Mouse (Mus musculus) limb, embryonic 14.5 days (tissue): ENCODE measurements around the gene Lrrc75a. TPM values are rescaled to one million over a fixed set of nuclear protein-coding genes. Genes with fewer than 3 reads are reported as not detected.

ENCODE experiments used
- ATAC-seq: fragments of 200-750 bp; cut with Nextera tagmentation; 2 replicates; pipeline ENCODE4 v1.8.0; 2017; ENCODE audit warnings: low read depth, moderate number of reproducible peaks, moderate TSS enrichment; ENCODE audit not compliant: low FRiP score
- DNase-seq: peaks from one replicate; pipeline ENCODE4 v3.0.0-alpha.2; 2015; ENCODE audit warnings: low spot score
- H3K27ac ChIP-seq: fragments of 300-500 bp; sonication (generic); replicated peaks from 2 replicates; pipeline ENCODE4 v1.5.1; 2014; ENCODE audit warnings: low read depth, mild to moderate bottlenecking, low read length, moderate library complexity, mixed read lengths
- H3K27me3 ChIP-seq: fragments of 300-500 bp; sonication (generic); 2 replicates; pipeline ENCODE4 v1.6.1; 2014; ENCODE audit warnings: low read length, mixed read lengths; ENCODE audit not compliant: control insufficient read depth, insufficient read depth
- H3K36me3 ChIP-seq: fragments of 300-500 bp; sonication (generic); 2 replicates; pipeline ENCODE4 v1.6.1; 2014; ENCODE audit warnings: mild to moderate bottlenecking, low read length, moderate library complexity, mixed read lengths; ENCODE audit not compliant: control insufficient read depth, insufficient read depth
- H3K4me1 ChIP-seq: fragments of 300-500 bp; sonication (generic); 2 replicates; pipeline ENCODE4 v1.6.1; 2014; ENCODE audit warnings: antibody characterized with exemption, low read length, mixed read lengths; ENCODE audit not compliant: control insufficient read depth, insufficient read depth
- H3K4me2 ChIP-seq: fragments of 300-500 bp; sonication (generic); replicated peaks from 2 replicates; pipeline ENCODE4 v1.6.1; 2014; ENCODE audit warnings: low read depth, mild to moderate bottlenecking, low read length, moderate library complexity; ENCODE audit not compliant: severe bottlenecking
- H3K4me3 ChIP-seq: fragments of 300-500 bp; sonication (generic); replicated peaks from 2 replicates; pipeline ENCODE4 v1.5.1; 2014; ENCODE audit warnings: low read length
- H3K9ac ChIP-seq: fragments of 300-500 bp; sonication (generic); 2 replicates; pipeline ENCODE4 v1.6.1; 2014; ENCODE audit warnings: mild to moderate bottlenecking, low read depth, low read length, moderate library complexity; ENCODE audit not compliant: severe bottlenecking
- H3K9me3 ChIP-seq: fragments of 300-500 bp; sonication (generic); 2 replicates; pipeline ENCODE4 v1.6.1; 2016; ENCODE audit warnings: low read length; ENCODE audit not compliant: control insufficient read depth
- POLR2A ChIP-seq: fragments of 200-500 bp; IDR thresholded peaks from 2 replicates; pipeline ENCODE4 v1.8.0; 2012; ENCODE audit warnings: inconsistent platforms, mild to moderate bottlenecking, moderate library complexity, borderline replicate concordance; ENCODE audit not compliant: insufficient read depth, insufficient read length; ENCODE audit errors: extremely low read depth
- WGBS: fragments of 180-500 bp; shearing (Covaris S2); extraction: QIAGEN DNeasy Blood & Tissue Kit; methylation state at CpG from one replicate; pipeline ENCODE4 v1.1.7; 2014; 5-methylcytosine and 5-hydroxymethylcytosine counted together
- polyA plus RNA-seq, 2 experiments: library from polyadenylated mRNA; depleted of rRNA in 1 of 2; stranded (reverse) in 1 of 2; unstranded in 1 of 2; fragments of >200 nt; fragmentation: Nextera tagmentation in 1 of 2; extraction: Ambion mirVana in 1 of 2; gene quantifications; 2 replicates each; pipeline versions ENCODE4 v1.2.1 to v1.2.3; 2012 to 2014

Lrrc75a gene
- polyA plus RNA-seq, 2 experiments = 13.7 to 19.2 TPM

GRCm38 (mm10) chr11:62587034-62587433 is 61.3 kb downstream of the Lrrc75a start:
- H3K36me3 ChIP-seq = no peaks in the 10 kb centered on the region
- ATAC-seq (no peak), DNase-seq (no peak)
- WGBS = 87% methylated on average over 5 of the region's 5 CpGs
- no peak overlapping the region for H3K4me3 ChIP-seq
- no peak overlapping the region for H3K4me2 ChIP-seq
- no peak overlapping the region for H3K27ac ChIP-seq
- no peaks in the 10 kb centered on the region for H3K9me3 ChIP-seq
- H3K27me3 ChIP-seq = no peaks in the 10 kb centered on the region
- TF ChIP-seq POLR2A = no peak
- H3K9ac ChIP-seq = no peak overlapping the region
- H3K4me1 ChIP-seq = no peaks in the 10 kb centered on the region

GRCm38 (mm10) chr11:62584671-62585206 is 63.6 kb downstream of the Lrrc75a start:
- H3K4me1 ChIP-seq = no peaks in the 10 kb centered on the region
- no peak for TF ChIP-seq POLR2A
- H3K4me3 ChIP-seq = no peak overlapping the region
- ATAC-seq (no peak), DNase-seq (no peak)
- H3K9me3 ChIP-seq = no peaks in the 10 kb centered on the region
- 86% methylated on average over 9 of the region's 9 CpGs for WGBS
- H3K27me3 ChIP-seq = no peaks in the 10 kb centered on the region
- no peak overlapping the region for H3K9ac ChIP-seq
- no peak overlapping the region for H3K4me2 ChIP-seq
- H3K36me3 ChIP-seq = no peaks in the 10 kb centered on the region
- no peak overlapping the region for H3K27ac ChIP-seq

- ATAC-seq = no peak
- Histone ChIP-seq H3K27me3 (no peaks in the 10 kb centered on the region), H3K4me1 (no peaks in the 10 kb centered on the region), H3K4me2 (no peak overlapping the region), H3K27ac (no peak overlapping the region), H3K36me3 (no peaks in the 10 kb centered on the region), H3K4me3 (no peak overlapping the region), H3K9ac (no peak overlapping the region), H3K9me3 (no peaks in the 10 kb centered on the region)
- 74% methylated on average over 6 of the region's 6 CpGs for WGBS
- no peak for TF ChIP-seq POLR2A
- no peak for DNase-seq
Measured at GRCm38 (mm10) chr11:62583031-62583430, 65.3 kb downstream of the Lrrc75a start.

- H3K9ac ChIP-seq = no peak overlapping the region
- TF ChIP-seq POLR2A = no peak
- no peaks in the 10 kb centered on the region for H3K27me3 ChIP-seq
- H3K4me1 ChIP-seq = peaks cover 6% of the 10 kb centered on the region
- ATAC-seq (no peak), DNase-seq (no peak)
- H3K27ac ChIP-seq = no peak overlapping the region
- peak overlapping the region; percentile 48; the same call in 1 of the 2 replicates for H3K4me3 ChIP-seq
- no peaks in the 10 kb centered on the region for H3K9me3 ChIP-seq
- WGBS = 63% methylated on average over 16 of the region's 16 CpGs
- H3K36me3 ChIP-seq = no peaks in the 10 kb centered on the region
- no peak overlapping the region for H3K4me2 ChIP-seq
Measured at GRCm38 (mm10) chr11:62576530-62577152, 71.7 kb downstream of the Lrrc75a start.

GRCm38 (mm10) chr11:62575659-62576438 is 72.5 kb downstream of the Lrrc75a start:
- peak overlapping the region; percentile 48 for H3K4me3 ChIP-seq
- no peaks in the 10 kb centered on the region for H3K27me3 ChIP-seq
- 9% methylated on average over 27 of the region's 27 CpGs for whole genome bisulfite sequencing
- no peak overlapping the region for H3K27ac ChIP-seq
- H3K4me1 ChIP-seq = peaks cover 6% of the 10 kb centered on the region
- TF ChIP-seq POLR2A = no peak
- H3K4me2 ChIP-seq = peak overlapping the region; percentile 99
- ATAC-seq (peak; percentile 19; the same call in 1 of the 2 replicates), DNase-seq (no peak)
- peak overlapping the region; percentile 52 for H3K9ac ChIP-seq
- no peaks in the 10 kb centered on the region for H3K36me3 ChIP-seq
- H3K9me3 ChIP-seq = no peaks in the 10 kb centered on the region
